Mouse (Mus musculus) T-helper 17 cell (primary cell): ENCODE results near the gene Sema3a.
"Not testable (repeated sequence)": the region's sequence is repeated elsewhere in the genome, so short reads cannot be mapped to it uniquely, and the experiment has no call there.

Source experiments
- in situ Hi-C, 2 experiments: fragments of 300-600 bp; cut with MboI, MseI; formaldehyde crosslinking; loops; 1 replicate in 1 of 2; 2 replicates in 1 of 2; pipeline ENCODE4 v1.15.1; 2025; ENCODE audit warnings: high pct_unique_total_duplicates in 2 of 2

The Sema3a gene

GRCm38 (mm10) chr5:13416960-13417710, 291.9 kb downstream of the Sema3a start:
- in situ Hi-C loops: no loop called here

DNA sequence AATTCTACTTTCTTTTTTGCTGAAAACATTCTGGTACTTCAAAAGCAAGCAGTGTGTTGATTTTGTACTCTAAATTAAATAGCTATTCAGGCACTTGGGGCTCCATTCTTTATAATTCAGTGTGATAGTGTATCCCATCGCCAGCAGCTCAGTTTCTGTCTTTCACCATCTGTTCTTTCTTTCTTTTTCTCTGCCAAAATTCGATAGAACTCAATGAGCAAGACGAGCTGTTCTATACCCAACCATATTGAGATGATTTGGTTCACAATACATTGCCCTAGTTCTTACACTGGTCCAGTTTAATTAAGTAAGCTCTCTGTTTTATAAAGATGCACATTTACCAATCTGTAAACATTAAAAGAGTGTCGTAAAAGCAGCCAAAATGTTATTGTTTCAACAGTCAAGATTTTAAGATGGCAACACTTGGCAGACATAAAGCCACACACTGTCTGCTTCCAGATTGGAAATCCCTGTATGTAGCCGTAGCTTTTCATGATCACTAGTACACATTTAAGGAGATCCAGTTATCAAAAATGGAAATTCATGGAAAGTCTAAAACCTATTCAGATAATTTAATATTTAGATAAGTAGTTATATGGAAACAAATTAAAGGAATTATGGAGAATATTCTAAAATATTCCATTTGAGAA, 296.2 kb downstream of the Sema3a start:
- in situ Hi-C loops: no loop called here

- in situ Hi-C loops: no loop called here
Measured at GRCm38 (mm10) chr5:13428702-13429101, 303.5 kb downstream of the Sema3a start.

GRCm38 (mm10) chr5:13431827-13432226, 306.6 kb downstream of the Sema3a start:
- in situ Hi-C loops: no loop called here

DNA sequence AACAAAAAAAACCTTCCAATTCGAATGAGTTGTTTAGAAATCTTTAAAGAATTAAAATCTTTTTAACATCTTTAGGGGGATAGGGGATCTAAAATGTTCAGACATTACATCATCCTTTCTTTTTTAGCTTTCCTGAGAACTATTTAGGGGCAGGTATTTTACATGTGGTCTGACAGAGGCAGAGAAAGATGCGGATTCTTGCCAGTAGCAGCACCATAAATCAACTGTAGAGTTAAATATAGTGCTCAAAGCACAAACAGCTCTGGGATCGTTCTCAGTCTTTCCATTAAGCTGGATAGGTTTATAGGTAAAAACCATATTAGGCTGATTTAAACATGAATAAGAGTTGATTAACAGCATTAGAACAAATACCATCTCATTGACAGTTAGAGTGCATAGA, 307.4 kb downstream of the Sema3a start:
- in situ Hi-C loops: no loop called here

DNA sequence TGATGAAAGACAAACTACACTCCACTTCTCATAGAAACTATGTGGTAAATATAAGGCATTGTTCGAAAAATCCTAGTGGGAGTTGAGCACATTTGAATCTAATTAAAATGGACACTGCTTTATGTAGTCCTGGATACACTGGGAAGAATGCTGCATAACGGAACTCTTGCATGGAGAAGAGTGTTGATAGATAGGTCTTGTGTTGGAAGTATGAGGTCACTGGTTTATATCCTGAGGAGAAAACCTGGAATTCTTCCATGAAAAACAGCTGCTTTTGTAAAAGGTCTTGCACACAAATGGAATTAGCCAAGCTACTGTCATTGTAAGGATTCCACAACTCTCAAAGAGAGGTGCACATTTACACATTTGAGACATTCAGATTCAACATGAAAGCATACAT, 308.1 kb downstream of the Sema3a start:
- in situ Hi-C loops: no loop called here

DNA sequence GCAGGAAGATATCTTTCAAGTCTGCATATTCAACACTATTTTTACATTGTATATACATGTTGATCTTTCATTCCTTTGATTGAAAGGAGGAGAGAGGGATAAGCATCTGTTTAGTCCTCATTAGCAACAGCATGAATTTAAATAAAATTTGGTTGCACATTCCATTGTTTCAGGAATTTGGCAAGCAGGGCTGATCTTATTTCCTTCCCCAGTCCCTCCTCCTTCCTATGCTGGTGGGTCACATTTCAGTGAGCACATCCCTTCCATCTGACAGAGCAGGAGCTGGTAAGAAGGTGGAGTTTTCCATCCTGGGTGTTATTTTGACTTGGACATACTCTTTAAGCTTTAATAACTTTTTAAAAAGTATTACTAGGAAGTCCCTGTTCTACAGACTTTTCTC, 315.9 kb downstream of the Sema3a start:
- in situ Hi-C loops: no loop called here

DNA sequence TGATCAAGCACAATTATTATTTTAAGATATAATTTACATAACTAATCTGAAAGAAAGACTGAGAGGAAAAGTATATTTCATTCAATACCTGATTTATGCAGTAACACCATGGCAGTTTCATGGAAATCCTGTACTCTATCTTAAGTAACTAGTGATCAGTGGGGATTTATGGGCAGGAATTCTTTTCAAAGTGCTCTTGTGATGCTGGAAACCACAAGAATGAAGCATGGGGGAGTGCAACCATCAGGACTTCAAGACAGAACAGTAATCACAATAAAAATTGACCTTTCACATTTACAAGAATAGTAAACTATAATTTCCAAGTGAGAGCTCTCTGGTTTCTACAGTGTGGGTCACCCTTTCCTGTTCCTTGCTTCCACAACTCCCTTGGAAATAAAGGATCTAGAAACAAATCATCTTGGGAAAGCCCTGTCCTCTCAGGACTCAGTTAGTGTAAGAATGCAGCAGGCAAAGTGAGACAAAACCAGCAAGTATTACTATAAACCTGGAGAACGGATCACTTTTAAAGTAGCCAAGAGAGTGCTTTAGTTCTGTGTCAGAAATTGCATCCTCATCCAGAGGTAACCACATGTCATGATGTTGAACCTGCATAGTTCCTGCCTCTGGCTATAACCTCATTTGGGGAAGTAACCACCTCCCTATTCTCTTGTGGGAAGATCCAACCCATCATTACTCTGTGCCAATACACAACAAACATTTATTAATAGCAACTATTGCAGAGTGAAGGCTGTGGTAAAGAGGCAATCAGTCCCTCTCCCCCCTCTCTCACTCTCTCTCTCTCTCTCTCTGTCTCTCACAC, 335.2 kb downstream of the Sema3a start:
- in situ Hi-C loops: no loop called here

- in situ Hi-C loops: no loop called here
Measured at GRCm38 (mm10) chr5:13468856-13469255, 343.6 kb downstream of the Sema3a start.

DNA sequence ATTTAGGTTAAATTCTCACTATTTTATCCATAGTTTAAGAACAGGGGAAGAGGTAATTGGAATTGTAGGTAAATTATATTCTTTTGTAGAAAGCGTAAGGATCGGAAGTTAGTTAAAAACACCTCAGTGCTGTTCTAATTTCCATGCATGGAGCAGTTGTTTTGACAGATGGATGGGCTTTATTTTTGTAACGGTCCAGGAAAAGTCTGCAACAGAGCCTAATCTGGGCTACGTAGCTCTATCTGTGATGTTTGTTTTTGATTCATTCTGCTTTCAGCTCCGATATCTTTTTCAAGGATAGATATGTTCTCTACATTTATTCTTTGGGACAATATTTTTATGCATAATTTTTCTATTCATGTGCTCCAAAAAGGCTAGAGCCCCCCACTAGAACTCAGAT, 344.2 kb downstream of the Sema3a start:
- in situ Hi-C loops: no loop called here

DNA sequence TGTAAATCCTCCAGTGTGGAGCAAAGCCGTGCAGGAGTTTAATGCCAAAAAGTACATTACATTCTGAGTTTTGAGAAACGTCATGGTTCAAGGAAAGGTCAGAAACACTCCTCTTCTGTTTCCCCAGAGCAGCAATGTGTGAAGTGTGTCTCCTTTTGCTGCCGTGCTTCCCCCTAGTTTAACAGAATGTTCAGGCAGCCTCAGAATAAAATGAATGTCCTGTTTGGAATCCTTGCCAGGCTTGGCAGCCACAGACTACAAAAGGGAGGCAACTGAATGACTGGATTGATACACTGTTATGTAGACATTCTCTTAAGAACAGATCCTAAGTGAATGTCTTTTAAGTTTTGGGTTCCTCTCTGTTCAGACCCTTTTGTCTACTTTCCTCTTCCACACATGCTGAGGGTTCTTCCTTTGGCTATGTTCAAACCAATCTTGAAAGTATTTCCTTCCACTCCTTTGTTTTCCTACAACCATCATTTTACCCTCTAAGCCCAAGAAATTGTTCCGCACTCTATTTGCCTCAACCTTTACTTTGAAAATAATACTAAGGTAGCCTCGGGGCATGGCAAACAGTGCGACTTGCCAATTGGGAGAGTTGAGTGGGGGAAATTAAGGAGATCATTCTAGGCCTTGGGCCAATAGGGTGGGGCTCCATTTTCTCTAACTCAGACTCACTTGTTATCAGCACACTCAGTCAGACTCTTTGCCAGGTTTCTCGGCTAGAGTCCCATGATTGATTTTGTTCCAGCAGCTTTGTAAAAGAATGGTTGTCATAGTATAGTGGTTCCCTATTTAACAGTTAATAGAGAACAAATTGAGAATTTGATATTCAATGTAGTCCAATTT, 345.1 kb downstream of the Sema3a start:
- in situ Hi-C loops: no loop called here

GRCm38 (mm10) chr5:13477653-13478052, 352.4 kb downstream of the Sema3a start:
- in situ Hi-C loops: no loop called here

DNA sequence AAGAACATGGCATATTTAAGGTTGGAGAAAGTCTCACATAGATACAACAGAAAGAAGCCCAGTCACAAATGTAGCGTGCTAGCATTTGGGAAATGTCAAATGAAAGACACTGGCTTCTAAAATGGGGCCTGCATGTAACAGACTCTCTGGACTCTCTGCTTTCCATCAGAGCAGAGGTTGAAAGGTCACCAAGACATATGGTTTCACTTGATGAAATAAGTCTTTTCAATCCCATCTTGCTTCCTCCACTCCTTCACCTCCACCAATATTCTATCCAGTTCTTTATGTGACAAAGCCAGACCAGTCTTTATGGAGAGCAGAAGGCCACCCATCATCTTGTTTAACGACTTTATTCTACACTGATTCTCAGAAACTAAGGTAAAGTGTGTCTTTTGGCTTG, 363.5 kb downstream of the Sema3a start:
- in situ Hi-C loops: no loop called here

- in situ Hi-C loops: not testable (repeated sequence)
Measured at GRCm38 (mm10) chr5:13495967-13496366, 370.8 kb downstream of the Sema3a start.

GRCm38 (mm10) chr5:13499835-13500234, 374.6 kb downstream of the Sema3a start:
- in situ Hi-C loops: no loop called here

- in situ Hi-C loops: no loop called here
Measured at GRCm38 (mm10) chr5:13505839-13506499, 380.8 kb downstream of the Sema3a start.

- in situ Hi-C loops: no loop called here
Measured at GRCm38 (mm10) chr5:13509163-13509562, 383.9 kb downstream of the Sema3a start.

- in situ Hi-C loops: no loop called here
Measured at GRCm38 (mm10) chr5:13517018-13517417, 391.8 kb downstream of the Sema3a start.

DNA sequence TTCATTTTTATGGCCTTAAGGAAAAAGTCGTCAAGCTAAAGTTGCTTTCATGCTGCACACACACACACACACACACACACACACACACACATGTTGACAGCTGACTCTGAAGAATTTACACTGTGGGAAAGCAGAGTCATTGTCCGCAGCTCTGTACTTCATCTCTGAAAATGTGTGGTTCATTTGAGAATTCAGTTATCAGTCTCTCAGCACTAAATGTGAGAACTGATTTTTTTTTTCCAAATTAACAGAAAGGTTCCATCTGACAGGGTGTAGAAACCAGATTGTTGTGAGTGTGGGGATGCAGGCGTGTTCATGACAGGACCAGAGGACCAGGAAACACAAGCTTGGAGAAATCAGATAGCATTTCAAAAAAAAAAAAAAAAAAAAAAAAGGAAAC, 400.4 kb downstream of the Sema3a start:
- in situ Hi-C loops: loop anchor here in 1 of 2 experiments (25.0 kb wide), 1 partner anchor 1813 kb away; no protein-coding TSS in a partner anchor

DNA sequence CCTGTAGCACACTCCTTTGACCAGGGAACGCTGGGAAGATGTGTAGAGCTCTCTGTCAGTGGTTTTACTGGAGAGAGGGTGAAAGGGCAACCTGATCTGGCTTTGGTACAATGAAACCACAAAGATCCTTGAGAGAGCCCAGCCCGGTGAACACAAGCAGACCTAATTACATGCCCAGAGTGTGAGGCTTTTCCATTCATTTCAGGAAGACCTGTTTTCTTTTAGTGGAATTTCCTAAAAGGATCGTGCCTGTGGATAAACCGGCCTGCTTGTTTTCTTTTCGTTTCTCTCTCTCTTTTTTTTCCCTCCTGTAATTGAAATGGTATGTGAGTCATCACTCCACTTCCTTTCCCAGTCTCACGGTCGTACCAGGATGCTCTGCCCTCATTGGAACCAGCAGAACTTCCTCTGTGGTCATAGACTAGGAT, 401.8 kb downstream of the Sema3a start:
- in situ Hi-C loops: loop anchor here in 1 of 2 experiments (25.0 kb wide), 1 partner anchor 1815 kb away; no protein-coding TSS in a partner anchor

- in situ Hi-C loops: loop anchor here in 1 of 2 experiments (25.0 kb wide), 1 partner anchor 1817 kb away; no protein-coding TSS in a partner anchor
Measured at GRCm38 (mm10) chr5:13529226-13529625, 404.0 kb downstream of the Sema3a start.
